Mouse (Mus musculus): ENCODE measurements at regions not wholly inside any gene's neighbourhood (a gene's known extent, or its start where the extent isn't known, plus 50 kb on each side); places are given as distances from the start of the nearest gene placed in this dataset.

GRCm38 (mm10) chr10:120632071-120632470, 155.8 kb upstream of the Hmga2 start:
- TF ChIP-seq CTCF (IDR thresholded peaks at IDR 0.05; ENCODE audit: control insufficient read depth, insufficient read depth, insufficient read length) = no peak
- TF ChIP-seq USF1 (IDR thresholded peaks at IDR 0.05; ENCODE audit: low read depth) = no peak
- no peak for TF ChIP-seq MAX (IDR thresholded peaks at IDR 0.05)
- TF ChIP-seq CEBPB (IDR thresholded peaks at IDR 0.05; ENCODE audit: low read depth) = no peak
- no peak for TF ChIP-seq MYOG (IDR thresholded peaks at IDR 0.05; ENCODE audit: control insufficient read depth, extremely low read depth, insufficient read length)
- TF ChIP-seq MYOD1 (IDR thresholded peaks at IDR 0.05; ENCODE audit: control insufficient read depth, insufficient read length, low read depth) = no peak
